Mouse (Mus musculus) urinary bladder, postnatal 10 days (tissue): ENCODE measurements around the gene Tmem19.

Experiments used
- DNase-seq: peaks from one replicate; pipeline ENCODE4 v3.0.0; 2022; ENCODE audit warnings: low spot score

Tmem19 gene

GRCm38 (mm10) chr10:115311263-115311965 is 50.9 kb downstream of the Tmem19 start:
- no peak for DNase-seq

DNA sequence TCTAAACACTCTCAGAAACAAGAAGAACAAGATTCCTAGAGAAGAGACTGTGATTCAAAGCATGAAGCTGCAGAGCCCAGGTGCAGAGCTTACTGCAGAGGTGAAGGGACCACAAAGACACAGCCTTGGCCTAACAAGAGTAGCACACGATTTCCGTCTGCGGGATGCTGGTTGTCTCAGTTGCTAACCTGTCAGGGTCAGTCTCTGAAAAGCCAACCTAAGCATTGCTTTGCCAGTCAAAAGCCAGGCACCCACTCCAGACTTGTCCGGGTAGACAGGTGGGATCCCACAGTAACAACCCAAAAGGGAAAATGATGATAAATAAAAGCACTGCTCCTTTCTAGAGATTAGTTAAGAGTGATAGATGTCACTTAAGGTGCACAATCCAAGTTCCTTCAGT is 53.1 kb downstream of the Tmem19 start:
- DNase-seq = no peak

- DNase-seq = no peak
Measured at GRCm38 (mm10) chr10:115307331-115307875, 54.9 kb downstream of the Tmem19 start.

- DNase-seq = no peak
Measured at GRCm38 (mm10) chr10:115298683-115299082, 63.6 kb downstream of the Tmem19 start.

DNA sequence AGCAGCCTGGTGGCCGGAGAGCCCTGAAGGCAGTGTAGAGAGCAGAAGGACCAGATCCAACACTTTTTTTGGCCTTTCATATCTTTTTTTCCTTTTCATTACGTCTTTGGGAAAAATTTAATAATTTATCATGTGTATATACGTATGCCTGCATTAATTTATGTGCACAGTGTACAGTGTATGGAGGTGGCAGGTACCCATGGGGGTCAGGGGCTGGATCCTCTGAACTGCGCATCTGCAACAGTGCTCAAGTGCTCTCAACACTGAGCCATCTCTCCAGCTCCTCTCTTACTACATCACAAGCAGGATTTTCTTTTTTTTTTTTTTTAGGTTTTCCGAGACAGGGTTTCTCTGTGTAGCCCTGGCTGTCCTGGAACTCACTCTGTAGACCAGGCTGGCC is 64.7 kb downstream of the Tmem19 start:
- DNase-seq = no peak

DNA sequence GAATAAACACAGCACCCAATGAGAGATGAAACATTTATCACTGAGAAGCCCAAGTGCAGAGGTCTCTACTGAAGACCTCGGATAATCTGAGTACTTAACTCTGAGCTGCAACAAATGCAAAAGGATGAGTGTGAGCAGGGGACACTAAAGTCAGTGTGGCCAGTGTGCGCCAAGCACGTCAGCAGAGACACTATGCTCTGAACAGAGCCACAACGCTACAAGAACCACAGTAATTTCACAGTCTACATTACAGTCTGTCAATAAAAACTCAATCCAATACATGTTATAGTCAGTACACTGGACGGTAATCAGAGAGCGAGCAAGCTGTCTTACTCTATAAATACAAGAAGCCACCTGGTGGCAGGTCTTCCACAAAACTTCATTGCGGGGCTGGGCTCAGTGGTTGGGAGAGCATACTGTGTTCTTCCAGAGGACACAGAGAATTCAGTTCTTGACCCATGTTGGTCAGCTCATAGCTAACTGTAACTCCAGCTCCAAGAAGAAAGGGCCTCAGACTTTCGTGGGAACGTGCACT is 65.8 kb downstream of the Tmem19 start:
- DNase-seq = no peak

- DNase-seq = no peak
Measured at GRCm38 (mm10) chr10:115295162-115295561, 67.1 kb downstream of the Tmem19 start.

DNA sequence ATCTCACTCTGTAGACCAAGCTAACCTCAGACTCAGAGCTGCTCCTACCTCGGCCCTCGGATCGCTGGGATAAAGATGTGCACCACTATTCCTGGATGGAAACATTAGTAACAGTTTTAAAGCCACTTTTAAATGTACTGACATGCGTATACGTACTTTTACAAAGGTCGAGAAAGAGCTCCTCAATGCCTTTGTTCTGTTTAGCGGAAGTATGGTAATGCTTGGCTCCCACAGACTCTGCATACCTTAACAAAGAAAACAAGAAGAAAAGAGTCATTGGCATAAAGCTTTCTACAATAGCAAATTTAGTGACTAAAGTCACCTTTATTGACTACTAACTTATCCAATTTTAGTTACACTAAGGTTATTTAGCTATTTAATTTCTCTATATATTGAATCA is 67.6 kb downstream of the Tmem19 start:
- no peak for DNase-seq

DNA sequence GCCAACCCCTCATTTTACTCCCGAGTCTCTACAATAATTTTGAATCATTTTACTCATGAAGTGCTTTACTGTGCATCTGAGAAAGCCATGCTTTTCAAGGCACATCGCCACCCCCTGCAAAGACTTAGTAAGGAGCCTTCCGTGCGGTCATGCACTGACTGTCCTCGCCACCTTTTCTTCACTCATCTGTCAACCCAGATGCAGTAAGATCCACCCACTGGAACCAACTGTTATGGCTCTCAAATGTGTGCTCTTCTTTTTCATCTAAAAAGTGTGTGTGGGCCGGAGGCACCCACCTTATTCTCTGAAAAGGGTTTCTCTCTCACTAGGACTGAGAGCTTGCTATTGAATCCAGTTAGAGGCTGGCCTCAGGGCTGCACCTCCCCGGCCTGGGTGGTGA is 68.4 kb downstream of the Tmem19 start:
- DNase-seq = no peak

GRCm38 (mm10) chr10:115290671-115291070 is 71.6 kb downstream of the Tmem19 start:
- DNase-seq = no peak
